Mouse (Mus musculus): ENCODE measurements around the gene Itpripl2. TPM values are rescaled to one million over a fixed set of nuclear protein-coding genes. Genes with fewer than 3 reads are reported as not detected.
A peak's percentile ranks its signal among the peaks of the same experiment; 100 is the strongest.

Itpripl2 gene
- total and polyA plus RNA-seq, 3 experiments = 7.9 to 23.3 (median 19.0) TPM

DNA sequence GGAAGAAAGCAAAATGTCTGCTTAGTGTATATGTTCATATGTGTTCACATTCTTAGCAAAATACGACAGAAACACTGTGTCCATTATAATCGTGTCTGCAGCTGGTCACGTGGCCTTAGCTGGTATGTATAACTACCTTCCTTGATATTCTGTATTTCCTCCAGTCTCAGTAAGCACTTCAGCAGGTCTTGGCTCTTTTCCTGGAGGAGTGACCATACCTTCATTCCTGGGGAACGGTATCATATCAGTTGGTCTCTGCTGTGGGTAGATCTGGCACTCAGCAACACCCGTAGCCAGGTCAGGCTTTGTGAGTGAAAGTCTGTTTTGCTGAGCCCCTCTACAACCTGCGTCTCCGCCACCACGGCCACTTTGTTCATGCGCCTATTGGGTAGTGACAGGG is 2.1 kb upstream of the Itpripl2 start:
- intact Hi-C loops (cut with DNase I) = loop anchor here (2.0 kb wide), 1 partner anchor 25 kb away; no protein-coding TSS in a partner anchor
- DNase-seq = no peak
- Histone ChIP-seq H3K27me3 (ENCODE audit: control insufficient read depth, insufficient read depth, low read length) (no peaks in the 10 kb centered on the region), H3K9ac (ENCODE audit: low read depth, low read length) (no peak overlapping the region), H3K36me3 (ENCODE audit: control insufficient read depth, insufficient read depth, low read length) (peaks cover 6% of the 10 kb centered on the region), H3K27ac (no peak overlapping the region), H3K4me1 (ENCODE audit: control insufficient read depth, insufficient read depth, low read length) (peaks cover 5% of the 10 kb centered on the region), H3K4me3 (no peak overlapping the region), H3K79me2 (replicated peaks; ENCODE audit: control insufficient read depth, insufficient read depth, low read length) (peaks cover 2% of the 10 kb centered on the region; the same call in 1 of the 2 replicates)
- no peak for TF ChIP-seq POLR2A (IDR thresholded peaks at IDR 0.05; ENCODE audit: insufficient read depth, low read depth, low read length)
- no peak for TF ChIP-seq CTCF (IDR thresholded peaks at IDR 0.05)
- TF ChIP-seq EP300 (IDR thresholded peaks at IDR 0.05; ENCODE audit: insufficient read depth, low read depth, low read length) = no peak
- 73% methylated on average over 9 of the region's 9 CpGs for WGBS

DNA sequence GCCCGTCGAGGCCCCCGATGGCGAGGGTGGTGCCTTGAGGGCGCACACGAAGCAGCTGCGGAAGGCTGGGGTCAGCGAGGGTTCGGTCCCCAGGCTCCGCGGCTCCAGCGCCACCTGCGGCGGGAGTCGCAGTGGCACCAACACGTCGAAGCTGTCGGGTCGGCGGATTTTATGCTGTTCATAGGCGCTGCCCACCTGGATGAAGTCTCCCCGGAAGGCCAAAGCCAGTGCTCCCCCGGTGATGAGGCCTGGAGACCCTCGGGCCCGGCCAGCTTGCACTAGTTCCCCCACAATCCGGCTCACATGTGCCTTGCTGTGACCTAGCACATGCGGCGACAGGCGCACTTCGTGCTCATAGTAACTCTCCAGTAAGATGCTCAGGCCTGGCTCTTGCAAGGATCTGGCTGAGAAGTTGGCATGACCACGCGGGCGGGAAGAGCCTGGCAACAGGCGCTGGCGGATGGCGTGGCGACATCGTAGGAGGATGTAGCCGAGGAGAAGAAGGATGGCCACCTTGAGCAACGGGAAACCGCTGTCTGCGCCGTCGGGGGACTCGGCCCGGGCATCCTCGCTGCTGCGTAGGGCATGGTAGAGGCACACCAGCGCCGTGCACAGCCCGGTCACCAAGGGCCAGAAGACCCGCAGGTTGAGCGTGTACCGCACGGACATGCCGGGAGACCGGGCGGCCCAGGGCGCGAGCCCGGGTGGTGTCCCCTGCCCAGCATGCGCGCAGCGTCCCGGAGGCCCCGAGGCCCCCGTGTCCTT is 927 bp downstream of the Itpripl2 start:
- peak overlapping the region; percentile 99 for H3K9ac ChIP-seq (ENCODE audit: low read depth, low read length)
- H3K27ac ChIP-seq = peak overlapping the region; percentile 99
- DNase-seq = peak; percentile 59 to 76
- intact Hi-C loops (cut with DNase I) = loop anchor here (1.0 to 2.0 kb wide), 3 partner anchors 22 to 43 kb away; partner anchors contain the start of genes Coq7 and Syt17
- no peak for TF ChIP-seq POLR2A (IDR thresholded peaks at IDR 0.05; ENCODE audit: insufficient read depth, low read depth, low read length)
- peak; percentile 68 for TF ChIP-seq CTCF (IDR thresholded peaks at IDR 0.05)
- peaks cover 11% of the 10 kb centered on the region for H3K4me1 ChIP-seq (ENCODE audit: control insufficient read depth, insufficient read depth, low read length)
- H3K79me2 ChIP-seq (replicated peaks; ENCODE audit: control insufficient read depth, insufficient read depth, low read length) = peaks cover 2% of the 10 kb centered on the region; the same call in 1 of the 2 replicates
- no peaks in the 10 kb centered on the region for H3K27me3 ChIP-seq (ENCODE audit: control insufficient read depth, insufficient read depth, low read length)
- WGBS = 4% methylated on average over 67 of the region's 67 CpGs
- H3K36me3 ChIP-seq (ENCODE audit: control insufficient read depth, insufficient read depth, low read length) = peaks cover 25% of the 10 kb centered on the region
- peak overlapping the region; percentile 88 for H3K4me3 ChIP-seq

DNA sequence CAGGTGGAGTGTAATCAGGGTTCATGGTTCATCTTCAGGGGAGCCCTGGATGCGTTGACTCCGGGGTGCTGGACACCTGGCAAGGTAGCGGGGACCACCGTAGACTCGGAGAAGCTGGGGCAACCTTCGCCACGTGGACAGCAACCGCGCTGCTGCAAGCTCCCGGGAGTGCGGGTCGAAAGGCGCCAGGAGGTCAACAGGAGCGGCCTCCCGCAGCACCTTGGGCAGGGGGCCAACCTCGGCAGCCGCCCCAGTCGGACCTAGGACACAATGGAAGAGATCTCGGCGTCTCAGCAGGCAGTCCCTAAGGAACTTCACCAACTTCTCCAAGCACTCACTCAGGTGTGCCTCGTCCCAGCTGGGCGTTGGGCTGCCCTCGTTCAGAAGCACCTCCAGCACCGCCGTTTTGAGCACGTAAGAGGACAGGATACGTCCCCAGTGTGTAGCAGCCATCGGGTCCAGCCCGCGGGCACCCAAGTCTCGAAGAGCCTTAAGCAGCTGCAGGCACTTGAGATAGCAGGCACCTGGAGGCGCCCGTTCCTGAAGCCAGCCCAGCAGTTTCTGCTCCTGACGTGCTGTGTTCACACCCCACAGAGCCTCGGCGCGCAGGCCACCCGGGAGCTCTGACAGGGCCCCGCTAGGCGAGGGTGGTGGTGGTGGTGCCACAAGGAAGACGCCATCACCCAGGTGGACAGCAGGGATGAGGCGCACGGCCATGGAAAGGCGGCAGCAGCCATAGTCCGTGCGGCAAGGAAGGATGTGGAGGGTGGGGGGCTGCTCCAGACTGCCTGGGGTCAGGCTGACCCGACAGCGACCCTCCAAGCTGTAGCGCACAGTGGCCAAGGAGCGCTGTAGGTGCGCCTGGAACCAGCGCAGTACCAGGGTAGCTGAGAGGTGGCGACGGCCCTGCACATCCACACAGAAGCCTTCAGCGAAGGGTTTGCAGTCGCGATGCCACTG is 1.8 kb downstream of the Itpripl2 start:
- H3K4me1 ChIP-seq (ENCODE audit: control insufficient read depth, insufficient read depth, low read length) = peaks cover 13% of the 10 kb centered on the region
- peaks cover 2% of the 10 kb centered on the region; the same call in 1 of the 2 replicates for H3K79me2 ChIP-seq (replicated peaks; ENCODE audit: control insufficient read depth, insufficient read depth, low read length)
- peak; percentile 32 to 63 for DNase-seq
- H3K4me3 ChIP-seq = peak overlapping the region; percentile 88
- intact Hi-C loops (cut with DNase I) = loop anchor here (2.0 kb wide), 1 partner anchor 21 kb away; no protein-coding TSS in a partner anchor
- H3K9ac ChIP-seq (ENCODE audit: low read depth, low read length) = peak overlapping the region; percentile 99
- no peak for TF ChIP-seq EP300 (IDR thresholded peaks at IDR 0.05; ENCODE audit: insufficient read depth, low read depth, low read length)
- no peak for TF ChIP-seq POLR2A (IDR thresholded peaks at IDR 0.05; ENCODE audit: insufficient read depth, low read depth, low read length)
- TF ChIP-seq CTCF (IDR thresholded peaks at IDR 0.05) = no peak
- no peaks in the 10 kb centered on the region for H3K27me3 ChIP-seq (ENCODE audit: control insufficient read depth, insufficient read depth, low read length)
- WGBS = 27% methylated on average over 55 of the region's 57 CpGs
- H3K36me3 ChIP-seq (ENCODE audit: control insufficient read depth, insufficient read depth, low read length) = peaks cover 32% of the 10 kb centered on the region
- H3K27ac ChIP-seq = peak overlapping the region; percentile 99

DNA sequence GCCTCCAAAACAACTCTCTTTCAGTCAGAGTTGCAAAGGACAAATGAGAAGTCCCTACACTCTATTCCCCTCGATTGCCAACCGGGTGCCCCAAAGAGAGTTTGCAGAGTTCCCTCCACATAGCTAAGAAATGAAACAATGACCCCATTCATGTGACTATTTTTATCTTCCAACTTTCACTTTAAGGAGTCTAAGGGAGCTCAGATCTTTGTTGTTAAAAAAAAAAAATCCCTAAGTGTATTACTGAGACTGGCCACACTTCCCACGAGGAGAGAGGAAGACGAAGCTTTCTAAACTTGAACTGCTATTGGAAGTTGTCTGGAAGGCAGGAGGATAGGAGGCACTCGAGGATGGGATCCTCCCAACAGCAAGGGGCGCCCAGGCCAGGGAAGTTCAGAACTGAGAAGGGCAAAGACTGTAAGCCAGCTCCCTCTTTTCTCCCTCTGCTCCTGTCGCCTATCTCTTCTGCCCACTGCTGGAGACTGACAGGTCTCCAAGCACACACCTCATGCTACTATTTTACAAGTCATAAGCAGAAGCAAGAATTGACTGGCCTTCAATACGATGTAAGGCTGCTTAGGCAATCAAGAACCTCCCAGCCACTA is 3.6 kb downstream of the Itpripl2 start:
- DNase-seq = peak in 1 of 2 experiments; percentile 52

DNA sequence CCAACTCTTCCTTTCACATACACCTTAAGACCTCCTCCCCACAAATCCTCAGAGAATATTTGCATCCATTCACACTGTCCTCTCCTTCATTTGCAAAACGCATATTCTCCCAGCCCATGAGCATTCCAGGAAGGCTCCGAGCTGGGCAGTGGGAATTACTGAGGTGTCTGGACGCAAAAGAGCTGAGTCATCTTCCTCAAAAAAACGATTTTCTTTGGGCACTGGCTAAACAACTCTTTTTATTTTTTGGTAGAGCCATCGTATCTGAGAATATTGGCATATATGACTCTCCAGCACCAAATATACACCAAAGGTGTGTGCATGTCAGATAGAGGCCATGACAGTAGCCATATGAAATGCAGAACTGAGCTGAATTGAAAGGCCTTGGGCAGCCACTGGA is 4.9 kb downstream of the Itpripl2 start:
- Histone ChIP-seq H3K4me3 (0 out of 2 replicates have a peak overlapping the region, but pooled peaks have one; percentile 17), H3K27me3 (ENCODE audit: control insufficient read depth, insufficient read depth, low read length) (no peaks in the 10 kb centered on the region), H3K27ac (no peak overlapping the region; the same call in 1 of the 2 replicates), H3K9ac (ENCODE audit: low read depth, low read length) (no peak overlapping the region), H3K79me2 (replicated peaks; ENCODE audit: control insufficient read depth, insufficient read depth, low read length) (peaks cover 2% of the 10 kb centered on the region; the same call in 1 of the 2 replicates), H3K4me1 (ENCODE audit: control insufficient read depth, insufficient read depth, low read length) (peaks cover 18% of the 10 kb centered on the region), H3K36me3 (ENCODE audit: control insufficient read depth, insufficient read depth, low read length) (peaks cover 32% of the 10 kb centered on the region)
- intact Hi-C loops (cut with DNase I) = no loop called here
- no peak for DNase-seq
- TF ChIP-seq POLR2A (IDR thresholded peaks at IDR 0.05; ENCODE audit: insufficient read depth, low read depth, low read length) (no peak), CTCF (IDR thresholded peaks at IDR 0.05) (no peak), EP300 (IDR thresholded peaks at IDR 0.05; ENCODE audit: insufficient read depth, low read depth, low read length) (no peak)
- 36% methylated on average over 5 of the region's 5 CpGs for WGBS

More for the DNA sequence above, 3.6 kb downstream of the Itpripl2 start:
- H3K27me3 ChIP-seq (ENCODE audit: control insufficient read depth, insufficient read depth, low read length) = no peaks in the 10 kb centered on the region
- intact Hi-C loops (cut with DNase I) = no loop called here
- H3K36me3 ChIP-seq (ENCODE audit: control insufficient read depth, insufficient read depth, low read length) = peaks cover 32% of the 10 kb centered on the region
- TF ChIP-seq POLR2A (IDR thresholded peaks at IDR 0.05; ENCODE audit: insufficient read depth, low read depth, low read length) (no peak), EP300 (IDR thresholded peaks at IDR 0.05; ENCODE audit: insufficient read depth, low read depth, low read length) (no peak), CTCF (IDR thresholded peaks at IDR 0.05) (peak; percentile 40)
- 22% methylated on average over 8 of the region's 8 CpGs for WGBS
- H3K9ac ChIP-seq (ENCODE audit: low read depth, low read length) = peak overlapping the region; percentile 59
- H3K27ac ChIP-seq = peak overlapping the region; percentile 99
- peak overlapping the region; percentile 88 for H3K4me3 ChIP-seq
- H3K79me2 ChIP-seq (replicated peaks; ENCODE audit: control insufficient read depth, insufficient read depth, low read length) = peaks cover 2% of the 10 kb centered on the region; the same call in 1 of the 2 replicates
- peaks cover 13% of the 10 kb centered on the region for H3K4me1 ChIP-seq (ENCODE audit: control insufficient read depth, insufficient read depth, low read length)
